ENCODE assay signal across 17 mouse cellular contexts in genomic region chr15:32034091-32034490, GRCm38 (mm10).
DNase-seq lines count a peak whose midpoint lies in the region; ATAC-seq and TF ChIP-seq lines count a peak whose summit lies in the region.
"Had no signal": no experiment of that assay in that cellular context is flagged by ENCODE, and none has a peak within 500 bp of the region (broad histone marks: within the 10 kb centered on the region; RNA-seq: fewer than 3 reads in every experiment).

No protein-coding gene starts in this region.

- no peaks in the 10 kb centered on the region for H3K36me3 ChIP-seq in midbrain, embryonic 11.5 days (ENCODE audit: control insufficient read depth, insufficient read depth, low read length)
- no peaks in the 10 kb centered on the region for H3K36me3 ChIP-seq in midbrain, embryonic 10.5 days
- H3K36me3 ChIP-seq in CH12.LX (replicated peaks in 1 of 2; ENCODE audit: control insufficient read depth in 1 of 2, insufficient read depth in 1 of 2, low read length in 1 of 2) = no peaks in the 10 kb centered on the region
- no peaks in the 10 kb centered on the region for H3K36me3 ChIP-seq in heart, embryonic 12.5 days
- H3K36me3 ChIP-seq: G1E had no signal

- TF ChIP-seq POLR2A in CH12.LX (IDR thresholded peaks at IDR 0.05; ENCODE audit: low read depth, low read length) = no peak

- H3K4me1 ChIP-seq in midbrain, embryonic 11.5 days (ENCODE audit: control insufficient read depth, insufficient read depth, low read length) = no peaks in the 10 kb centered on the region
- peaks cover 15% of the 10 kb centered on the region for H3K4me1 ChIP-seq in midbrain, embryonic 10.5 days
- H3K4me1 ChIP-seq in CH12.LX (ENCODE audit: control insufficient read depth in 1 of 2, insufficient read depth in 2 of 2) = 0 out of 4 replicates have a peak, but pooled peaks cover 0 to 6% of the 10 kb centered on the region in 2 experiments
- H3K4me1 ChIP-seq in heart, embryonic 12.5 days (replicated peaks) = no peaks in the 10 kb centered on the region

- H3K9ac ChIP-seq in midbrain, embryonic 11.5 days (ENCODE audit: low read length) = no peak overlapping the region
- H3K9ac ChIP-seq in CH12.LX (ENCODE audit: insufficient read depth, low read depth) = no peak overlapping the region
- no peak overlapping the region for H3K9ac ChIP-seq in heart, embryonic 12.5 days

- H3K79me2 ChIP-seq in CH12.LX (replicated peaks; ENCODE audit: control insufficient read depth, extremely low read depth, insufficient read depth, poor library complexity, severe bottlenecking) = no peaks in the 10 kb centered on the region

- dilution Hi-C loops in CH12.LX (cut with MboI; ENCODE audit: extremely low pct_ligation_motif_present, extremely low pct_unique_long_range_greater_than_20kb, low sequenced_read_pairs) = no loop called here

- TF ChIP-seq RAD21 in CH12.LX (IDR thresholded peaks at IDR 0.05; ENCODE audit: low read depth, low read length) = no peak

- no peaks in the 10 kb centered on the region for H3K9me3 ChIP-seq in midbrain, embryonic 11.5 days (ENCODE audit: control insufficient read depth, low read length)
- no peaks in the 10 kb centered on the region for H3K9me3 ChIP-seq in midbrain, embryonic 10.5 days (replicated peaks)
- no peaks in the 10 kb centered on the region for H3K9me3 ChIP-seq in CH12.LX (replicated peaks; ENCODE audit: low read length)
- H3K9me3 ChIP-seq in heart, embryonic 12.5 days (replicated peaks) = no peaks in the 10 kb centered on the region
- H3K9me3 ChIP-seq: G1E had no signal

- TF ChIP-seq CTCF in CH12.LX (conservative IDR thresholded peaks at IDR 0.05 in 1 of 2, IDR thresholded peaks at IDR 0.05 in 1 of 2; ENCODE audit: low read depth in 2 of 2, low read length in 2 of 2) = no peak

- no peak overlapping the region for H3K4me2 ChIP-seq in midbrain, embryonic 11.5 days
- H3K4me2 ChIP-seq in CH12.LX (ENCODE audit: insufficient read depth, low read depth, poor library complexity, severe bottlenecking) = no peak overlapping the region
- no peak overlapping the region for H3K4me2 ChIP-seq in heart, embryonic 12.5 days

- no peak overlapping the region for H3K27ac ChIP-seq in midbrain, embryonic 11.5 days (ENCODE audit: low read depth, low read length)
- no peak overlapping the region for H3K27ac ChIP-seq in midbrain, embryonic 10.5 days (replicated peaks)
- no peak overlapping the region for H3K27ac ChIP-seq in CH12.LX (ENCODE audit: insufficient read depth, low read depth)
- no peak overlapping the region for H3K27ac ChIP-seq in heart, embryonic 12.5 days (ENCODE audit: poor library complexity, severe bottlenecking)

- DNase-seq in midbrain, embryonic 11.5 days (ENCODE audit: low spot score, missing footprints) = peak; percentile 59
- no peak for DNase-seq in midbrain, embryonic 10.5 days (ENCODE audit: low spot score)
- DNase-seq in CH12.LX (ENCODE audit: extremely low read depth) = no peak
- DNase-seq: adrenal gland, adult 8-10 months; adrenal gland, postnatal 10 days; adrenal gland, postnatal 14 days; adrenal gland, postnatal 25 days; adrenal gland, postnatal 36 days; B cell, adult 2 months; cerebellum, adult 11 months; cerebellum, adult 11-12 months; cerebellum, adult 18-20 months had no signal

- no peak overlapping the region for H3K4me3 ChIP-seq in midbrain, embryonic 11.5 days (ENCODE audit: low read depth, low read length)
- H3K4me3 ChIP-seq in midbrain, embryonic 10.5 days = no peak overlapping the region
- no peak overlapping the region for H3K4me3 ChIP-seq in CH12.LX (replicated peaks in 1 of 3; ENCODE audit: low read depth in 2 of 3, low read length in 2 of 3, poor library complexity in 1 of 3)
- H3K4me3 ChIP-seq in heart, embryonic 12.5 days = no peak overlapping the region

- WGBS in midbrain, embryonic 11.5 days = 92% methylated on average over 1 of the region's 1 CpGs
- WGBS in midbrain, embryonic 10.5 days = 95% methylated on average over 1 of the region's 1 CpGs
- WGBS in heart, embryonic 12.5 days = 80% methylated on average over 1 of the region's 1 CpGs

- TF ChIP-seq EP300 in CH12.LX (IDR thresholded peaks at IDR 0.05; ENCODE audit: low read length) = no peak

- no peaks in the 10 kb centered on the region for H3K27me3 ChIP-seq in midbrain, embryonic 11.5 days (ENCODE audit: control insufficient read depth, insufficient read depth, low read length)
- no peaks in the 10 kb centered on the region for H3K27me3 ChIP-seq in midbrain, embryonic 10.5 days (ENCODE audit: low read depth, poor library complexity, severe bottlenecking)
- no peaks in the 10 kb centered on the region for H3K27me3 ChIP-seq in CH12.LX (replicated peaks)
- H3K27me3 ChIP-seq in heart, embryonic 12.5 days (replicated peaks) = no peaks in the 10 kb centered on the region

- ATAC-seq in midbrain, embryonic 11.5 days (ENCODE audit: low FRiP score) = no peak
- no peak for ATAC-seq in heart, embryonic 12.5 days (ENCODE audit: insufficient number of reproducible peaks, low FRiP score)
- ATAC-seq: activated CD4-positive, CD25-positive, alpha-beta regulatory T cell, adult 4 months; CD4-positive, CD25-positive, alpha-beta regulatory T cell, adult 4 months; Patski had no signal

- in situ Hi-C loops in CH12.LX (cut with MboI; ENCODE audit: low pct_ligation_motif_present, low pct_unique_long_range_greater_than_20kb, low sequenced_read_pairs) = no loop called here

TF ChIP-seq in CH12.LX, 34 proteins besides CTCF, POLR2A, EP300 and RAD21:
- peak; percentile 56 for TF ChIP-seq ZNF384 (IDR thresholded peaks at IDR 0.05; ENCODE audit: low read depth, low read length)
- TF ChIP-seq ZC3H11A (IDR thresholded peaks at IDR 0.05; ENCODE audit: low read depth, low read length) = no peak
